Mouse (Mus musculus) adrenal gland, postnatal 0 days (tissue): Measurements from ENCODE around the gene Gm20870. TPM values are rescaled to one million over a fixed set of nuclear protein-coding genes. Genes with fewer than 3 reads are reported as not detected.

Experiments used
- polyA plus RNA-seq: library from polyadenylated mRNA; unstranded; fragments of >200 nt; fragmentation: Nextera tagmentation; extraction: Ambion mirVana; gene quantifications from 2 replicates; pipeline ENCODE4 v1.2.1, GENCODE M21; 2015

The Gm20870 gene
- polyA plus RNA-seq, result not detected in 2 replicates

DNA sequence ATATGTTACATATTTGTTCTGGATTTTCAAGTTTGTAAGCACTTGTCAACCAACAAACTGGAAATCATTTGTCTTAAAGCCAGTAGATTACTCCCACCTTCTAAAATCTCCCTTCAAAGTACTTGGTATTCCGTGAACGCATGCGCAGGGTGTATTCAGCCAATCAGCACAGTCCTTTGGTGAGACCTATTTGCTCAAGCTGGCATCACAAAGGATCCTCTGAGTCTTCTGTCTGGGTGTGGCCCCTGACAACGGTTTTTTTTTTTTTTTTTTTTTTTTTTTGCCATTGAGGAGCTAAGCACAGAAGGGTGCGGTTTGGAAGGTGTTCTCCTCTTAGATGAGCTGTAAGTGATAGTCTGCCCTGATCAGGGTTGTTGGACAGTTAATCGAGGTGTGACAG lies at the start of gene Gm20870:
TSS of gene Gm20870 (plus strand) at position 301 of the 400 bp plus-strand sequence.

Other genes with a start within 250 kb of the Gm20870 start
- not detected in 2 replicates for gene Gm20869, start 222.6 kb upstream of the Gm20870 start, polyA plus RNA-seq